Comparison of ENCODE assay signal across 9 mouse cellular contexts in the genomic region with DNA sequence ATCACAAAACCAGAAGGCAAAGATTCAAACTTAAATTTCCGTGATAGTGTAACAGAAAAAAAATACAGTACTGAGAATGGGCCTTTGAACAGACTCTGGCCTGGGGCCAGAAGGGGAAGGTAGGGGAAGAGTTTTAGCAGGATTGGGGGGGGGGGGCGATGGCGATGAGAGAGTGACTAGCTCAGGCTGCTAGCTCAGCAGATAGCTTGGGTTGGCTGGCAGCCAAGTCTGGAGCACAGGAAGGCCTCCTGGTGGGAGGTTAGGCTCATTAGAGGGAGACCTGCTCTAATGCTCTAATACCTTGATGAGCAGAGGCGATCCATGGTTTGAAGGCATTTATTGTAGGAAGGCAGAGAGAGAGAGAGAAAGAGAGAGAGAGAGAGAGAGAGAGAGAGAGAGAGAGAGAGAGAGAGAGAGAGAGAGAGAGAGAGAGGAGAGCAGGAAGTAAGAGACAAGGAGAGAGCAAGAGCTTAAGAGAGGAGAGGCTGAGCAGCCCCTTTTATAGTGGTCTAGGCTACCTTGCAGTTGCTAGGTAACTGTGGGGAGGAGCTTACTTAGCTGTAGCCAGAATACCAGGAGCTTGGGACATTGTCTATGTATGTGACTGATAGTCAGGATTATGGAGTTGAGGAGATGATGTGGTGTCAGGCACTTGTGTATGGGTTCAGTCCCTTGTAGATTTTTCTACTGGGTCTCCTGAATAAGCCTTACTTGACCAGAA.
DNase-seq lines count a peak whose midpoint lies in the region; ATAC-seq lines count a peak whose summit lies in the region.
"Had no signal": no experiment of that assay in that cellular context is flagged by ENCODE, and none has a peak within 500 bp of the region (broad histone marks: within the 10 kb centered on the region; RNA-seq: fewer than 3 reads in every experiment).

No protein-coding gene starts in this region.

- no peak overlapping the region for H3K27ac ChIP-seq in heart, embryonic 12.5 days (ENCODE audit: poor library complexity, severe bottlenecking)
- H3K27ac ChIP-seq in hindbrain, embryonic 16.5 days (ENCODE audit: low read depth, low read length) = no peak overlapping the region
- no peak overlapping the region for H3K27ac ChIP-seq in neural tube, embryonic 12.5 days
- H3K27ac ChIP-seq: heart, embryonic 15.5 days had no signal

- 15% methylated on average over 4 of the region's 4 CpGs for WGBS in heart, embryonic 12.5 days
- 20% methylated on average over 4 of the region's 4 CpGs for WGBS in hindbrain, embryonic 16.5 days
- WGBS in neural tube, embryonic 12.5 days = 35% methylated on average over 4 of the region's 4 CpGs

- no peaks in the 10 kb centered on the region for H3K9me3 ChIP-seq in heart, embryonic 12.5 days (replicated peaks)
- no peaks in the 10 kb centered on the region for H3K9me3 ChIP-seq in hindbrain, embryonic 16.5 days (ENCODE audit: control insufficient read depth, low read length)
- no peaks in the 10 kb centered on the region for H3K9me3 ChIP-seq in neural tube, embryonic 12.5 days
- H3K9me3 ChIP-seq: heart, embryonic 15.5 days had no signal

- no peak for DNase-seq in heart, adult 11 months
- DNase-seq in 416B (ENCODE audit: low read depth) = peak; percentile 13
- DNase-seq in cerebellum, adult 11 months = peak; percentile 23
- DNase-seq in spleen, adult 18-20 months = no peak
- no peak for DNase-seq in urinary bladder, postnatal 10 days (ENCODE audit: low spot score)

- H3K4me1 ChIP-seq in heart, embryonic 12.5 days (replicated peaks) = peaks cover 15% of the 10 kb centered on the region
- H3K4me1 ChIP-seq in hindbrain, embryonic 16.5 days (ENCODE audit: control insufficient read depth, insufficient read depth, low read depth, low read length) = no peaks in the 10 kb centered on the region
- H3K4me1 ChIP-seq in neural tube, embryonic 12.5 days = no peaks in the 10 kb centered on the region
- H3K4me1 ChIP-seq: heart, embryonic 15.5 days had no signal

- H3K9ac ChIP-seq in heart, embryonic 12.5 days = no peak overlapping the region
- H3K9ac ChIP-seq in hindbrain, embryonic 16.5 days (ENCODE audit: low read depth, low read length) = no peak overlapping the region
- H3K9ac ChIP-seq in neural tube, embryonic 12.5 days = no peak overlapping the region
- H3K9ac ChIP-seq: heart, embryonic 15.5 days had no signal

- H3K4me3 ChIP-seq in heart, embryonic 12.5 days = no peak overlapping the region
- H3K4me3 ChIP-seq in hindbrain, embryonic 16.5 days (ENCODE audit: low read length) = no peak overlapping the region
- no peak overlapping the region for H3K4me3 ChIP-seq in neural tube, embryonic 12.5 days
- H3K4me3 ChIP-seq: heart, embryonic 15.5 days had no signal

- no peak overlapping the region for H3K4me2 ChIP-seq in heart, embryonic 12.5 days
- H3K4me2 ChIP-seq in hindbrain, embryonic 16.5 days (ENCODE audit: low read length) = no peak overlapping the region
- H3K4me2 ChIP-seq in neural tube, embryonic 12.5 days (replicated peaks) = no peak overlapping the region
- H3K4me2 ChIP-seq: heart, embryonic 15.5 days had no signal

- ATAC-seq in heart, embryonic 12.5 days (ENCODE audit: insufficient number of reproducible peaks, low FRiP score) = peak; percentile 74
- peak; percentile 60; the same call in 1 of the 2 replicates for ATAC-seq in hindbrain, embryonic 16.5 days
- ATAC-seq in neural tube, embryonic 12.5 days (ENCODE audit: low FRiP score, low read depth) = peak; percentile 33; the same call in 1 of the 2 replicates

- H3K36me3 ChIP-seq in heart, embryonic 12.5 days = no peaks in the 10 kb centered on the region
- H3K36me3 ChIP-seq in hindbrain, embryonic 16.5 days (ENCODE audit: control insufficient read depth, insufficient read depth, low read length) = no peaks in the 10 kb centered on the region
- H3K36me3 ChIP-seq in neural tube, embryonic 12.5 days = no peaks in the 10 kb centered on the region
- H3K36me3 ChIP-seq: heart, embryonic 15.5 days had no signal

- H3K27me3 ChIP-seq in heart, embryonic 12.5 days (replicated peaks) = no peaks in the 10 kb centered on the region
- H3K27me3 ChIP-seq in hindbrain, embryonic 16.5 days (replicated peaks; ENCODE audit: control insufficient read depth, insufficient read depth, low read length) = no peaks in the 10 kb centered on the region
- no peaks in the 10 kb centered on the region for H3K27me3 ChIP-seq in neural tube, embryonic 12.5 days (replicated peaks)
- H3K27me3 ChIP-seq: heart, embryonic 15.5 days had no signal

Comparison
In these comparisons a context has a peak if more than half of its experiments do, and no peak if none do; other contexts are left out.
1. DNase-seq: peak in 416B (single experiment) and cerebellum, adult 11 months (single experiment); none in heart, adult 11 months (single experiment), spleen, adult 18-20 months (0 of 2) and urinary bladder, postnatal 10 days (single experiment).
2. Peak in every context shown above with its lines, with median percentiles within 50 percentile points of each other: ATAC-seq.